Mouse (Mus musculus) layer of hippocampus, postnatal 25 days (tissue): ENCODE measurements at regions not wholly inside any gene's neighbourhood (a gene's known extent, or its start where the extent isn't known, plus 50 kb on each side); places are given as distances from the start of the nearest gene placed in this dataset.

ENCODE experiments used
- DNase-seq, 2 experiments: peaks; one replicate each; pipeline ENCODE4 v3.0.0; 2022; ENCODE audit warnings: mixed read lengths in 2 of 2, low spot score in 1 of 2; ENCODE audit errors: extremely low spot score in 1 of 2

- no peak for DNase-seq
These were observed 53.3 kb upstream of the Cnih3 start for GRCm38 (mm10) chr1:181299075-181299665.

GRCm38 (mm10) chr1:181299826-181300225 lies 52.6 kb upstream of the Cnih3 start:
- no peak for DNase-seq

- no peak for DNase-seq
These were observed 50.3 kb upstream of the Cnih3 start for GRCm38 (mm10) chr1:181302151-181302550.
